Mouse (Mus musculus): Measurements from ENCODE around the gene Jund.

- TF ChIP-seq CTCF (IDR thresholded peaks at IDR 0.05) (no peak), EP300 (IDR thresholded peaks at IDR 0.05) (no peak)
Measured at GRCm38 (mm10) chr8:70742981-70743655, 44.4 kb downstream of the Jund start.
